Mouse (Mus musculus) spleen, adult 10 weeks (tissue): ENCODE results near the gene Arhgef7. TPM values are rescaled to one million over a fixed set of nuclear protein-coding genes. Genes with fewer than 3 reads are reported as not detected.

Experiments
- polyA plus RNA-seq: library from polyadenylated mRNA; stranded (reverse); fragments of 350-450 nt; fragmentation: Illumina TruSeq; extraction: RNeasy Lipid Tissue Mini Kit (QIAGEN cat#74804); gene quantifications from one replicate; pipeline ENCODE4 v1.2.3, GENCODE M21; 2015; ENCODE audit warnings: low replicate concordance; ENCODE audit not compliant: insufficient read depth

The Arhgef7 gene
- polyA plus RNA-seq = 30.5 TPM

GRCm38 (mm10) chr8:11727651-11728481 is at the start of gene Arhgef7:
Gene Arhgef7 (plus strand): TSS chr8:11727721.

GRCm38 (mm10) chr8:11701033-11701362 is 26.5 kb upstream of the Arhgef7 start, which contains the start of gene 1700016D06Rik:
Gene 1700016D06Rik (minus strand): TSS chr8:11701063.

GRCm38 (mm10) chr8:11840174-11840573 is 112.7 kb downstream of the Arhgef7 start, which contains the start of gene Tex29:
Gene Tex29 (plus strand): TSS chr8:11840474.

Other genes with a start within 250 kb of the Arhgef7 start
- 11.0 TPM for gene Rab20, start 249.0 kb upstream of the Arhgef7 start, polyA plus RNA-seq
- 37.4 TPM for gene Naxd, start 230.2 kb upstream of the Arhgef7 start, polyA plus RNA-seq
- gene Cars2, start 176.9 kb upstream of the Arhgef7 start, polyA plus RNA-seq = 34.0 TPM
- gene Ing1, start 172.2 kb upstream of the Arhgef7 start, polyA plus RNA-seq = 44.3 TPM
- 82.4 TPM for gene Ankrd10, start 92.0 kb upstream of the Arhgef7 start, polyA plus RNA-seq
- not detected for gene 1700016D06Rik, start 26.7 kb upstream of the Arhgef7 start, polyA plus RNA-seq
- not detected for gene Tex29, start 112.8 kb downstream of the Arhgef7 start, polyA plus RNA-seq